Mouse (Mus musculus): ENCODE data around the gene Col6a4. TPM values are rescaled to one million over a fixed set of nuclear protein-coding genes. Genes with fewer than 3 reads are reported as not detected.

Gene Col6a4
- polyA plus RNA-seq, 1 experiment: 0.01 TPM

DNA sequence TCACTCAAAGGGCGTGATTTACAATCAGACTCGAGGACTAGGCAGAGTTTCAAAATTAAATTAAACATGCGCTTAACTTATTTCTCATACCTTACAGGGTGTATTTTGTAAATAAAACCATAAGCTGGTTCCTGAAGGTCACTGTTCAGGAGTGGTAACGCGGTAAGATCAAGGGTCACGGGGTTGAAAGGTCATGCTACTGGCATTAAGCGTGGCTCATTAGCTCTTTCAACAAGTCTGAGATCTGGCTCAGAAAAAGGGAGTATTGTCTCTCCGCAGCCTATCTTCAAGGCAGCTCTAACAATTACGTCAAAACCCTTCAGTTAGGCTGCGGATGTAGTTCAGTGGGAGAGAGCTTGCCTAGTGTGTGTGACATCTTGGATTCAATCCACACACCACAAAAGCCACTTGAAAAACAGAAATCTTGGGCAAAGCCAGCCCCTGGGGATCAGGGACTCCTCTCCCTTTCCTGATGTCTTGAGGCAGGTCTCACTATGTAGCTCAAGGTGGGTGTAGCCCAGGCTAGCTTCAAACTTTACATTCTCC lies 41.2 kb upstream of the Col6a4 start:
- Histone ChIP-seq H3K4me3 (no peak overlapping the region), H3K79me2 (ENCODE audit: control insufficient read depth, insufficient read depth) (no peaks in the 10 kb centered on the region), H3K27me3 (ENCODE audit: control insufficient read depth, insufficient read depth, insufficient read length) (peaks cover 17% of the 10 kb centered on the region), H3K4me2 (ENCODE audit: low read depth) (no peak overlapping the region), H3ac (ENCODE audit: control insufficient read depth, insufficient read length) (no peak overlapping the region), H3K36me3 (ENCODE audit: control insufficient read depth, insufficient read depth) (no peaks in the 10 kb centered on the region)
- TF ChIP-seq MYOD1 (IDR thresholded peaks at IDR 0.05; ENCODE audit: control insufficient read depth in 1 of 3, insufficient read length in 2 of 3, low read depth in 2 of 3) (no peak), TCF12 (IDR thresholded peaks at IDR 0.05; ENCODE audit: insufficient read depth, poor library complexity, severe bottlenecking) (no peak), USF1 (IDR thresholded peaks at IDR 0.05; ENCODE audit: low read depth) (no peak), MAX (IDR thresholded peaks at IDR 0.05; ENCODE audit: low read depth) (no peak), E2F4 (IDR thresholded peaks at IDR 0.05; ENCODE audit: insufficient read depth) (no peak), POLR2AphosphoS2 (IDR thresholded peaks at IDR 0.05; ENCODE audit: insufficient read length, low read depth) (no peak), REST (IDR thresholded peaks at IDR 0.05; ENCODE audit: insufficient read depth, insufficient read length) (no peak), TCF3 (IDR thresholded peaks at IDR 0.05; ENCODE audit: insufficient read length, low read depth) (no peak), POLR2A (IDR thresholded peaks at IDR 0.05; ENCODE audit: insufficient read length, low read depth) (no peak), MYOG (IDR thresholded peaks at IDR 0.05; ENCODE audit: control insufficient read depth in 1 of 3, insufficient read depth in 1 of 3, insufficient read length in 2 of 3, low read depth in 2 of 3) (no peak), SRF (IDR thresholded peaks at IDR 0.05; ENCODE audit: control insufficient read depth, insufficient read length, low read depth) (no peak), CEBPB (IDR thresholded peaks at IDR 0.05; ENCODE audit: insufficient read depth, poor library complexity, severe bottlenecking) (no peak)

DNA sequence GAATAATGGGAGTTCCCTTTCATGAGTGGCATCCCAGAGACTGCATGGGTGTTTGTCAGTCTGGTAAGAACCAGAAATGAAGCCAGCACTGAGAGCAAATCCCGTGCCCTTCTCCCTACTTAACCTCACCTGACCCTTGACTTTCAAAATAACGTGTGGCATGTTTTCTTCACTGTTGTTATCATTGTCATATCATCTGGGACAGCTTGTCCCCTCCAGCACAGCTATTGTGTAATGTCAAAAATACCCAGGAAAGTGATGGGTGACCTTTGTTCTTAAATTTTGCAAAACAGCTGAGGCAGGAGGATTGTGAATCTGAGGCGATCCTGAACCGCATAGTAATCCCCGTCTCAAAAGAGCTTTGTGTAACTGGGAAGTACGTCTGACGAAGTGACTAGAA lies 33.7 kb upstream of the Col6a4 start:
- Histone ChIP-seq H3K4me2 (ENCODE audit: low read depth) (no peak overlapping the region), H3ac (ENCODE audit: control insufficient read depth, insufficient read length) (no peak overlapping the region), H3K4me3 (no peak overlapping the region), H3K36me3 (ENCODE audit: control insufficient read depth, insufficient read depth) (no peaks in the 10 kb centered on the region), H3K79me2 (ENCODE audit: control insufficient read depth, insufficient read depth) (no peaks in the 10 kb centered on the region), H3K27me3 (ENCODE audit: control insufficient read depth, insufficient read depth, insufficient read length) (no peaks in the 10 kb centered on the region)
- TF ChIP-seq CEBPB (IDR thresholded peaks at IDR 0.05; ENCODE audit: insufficient read depth, poor library complexity, severe bottlenecking): no peak
- TF ChIP-seq TCF3 (IDR thresholded peaks at IDR 0.05; ENCODE audit: insufficient read length, low read depth): no peak
- no peak for TF ChIP-seq REST (IDR thresholded peaks at IDR 0.05; ENCODE audit: insufficient read depth, insufficient read length)
- TF ChIP-seq MYOD1 (IDR thresholded peaks at IDR 0.05; ENCODE audit: control insufficient read depth in 1 of 3, insufficient read length in 2 of 3, low read depth in 2 of 3): no peak
- TF ChIP-seq MYOG (IDR thresholded peaks at IDR 0.05; ENCODE audit: control insufficient read depth in 1 of 3, insufficient read depth in 1 of 3, insufficient read length in 2 of 3, low read depth in 2 of 3): no peak
- no peak for TF ChIP-seq MAX (IDR thresholded peaks at IDR 0.05; ENCODE audit: low read depth)

DNA sequence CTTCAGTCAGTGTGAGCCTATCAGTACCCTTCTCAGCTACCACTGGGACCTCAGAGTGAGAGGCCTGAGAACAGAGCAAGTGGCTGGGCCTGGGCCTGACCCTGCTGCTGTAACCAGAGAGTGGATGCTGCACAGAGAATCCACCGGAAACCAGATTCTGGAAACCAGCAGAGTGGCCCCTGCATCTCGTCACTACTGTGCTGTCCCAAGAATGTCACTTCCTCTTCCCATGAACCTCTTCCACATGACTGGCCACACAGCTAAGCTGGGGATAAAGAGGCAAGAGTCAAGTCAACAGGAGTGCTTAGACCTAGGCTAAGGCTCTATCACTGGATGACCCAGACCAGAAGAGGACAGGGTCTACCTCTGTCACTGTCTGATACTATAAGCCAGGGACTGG lies 32.5 kb upstream of the Col6a4 start:
- Histone ChIP-seq H3ac (ENCODE audit: control insufficient read depth, insufficient read length) (no peak overlapping the region), H3K4me3 (no peak overlapping the region), H3K27me3 (ENCODE audit: control insufficient read depth, insufficient read depth, insufficient read length) (no peaks in the 10 kb centered on the region), H3K4me2 (ENCODE audit: low read depth) (no peak overlapping the region), H3K79me2 (ENCODE audit: control insufficient read depth, insufficient read depth) (no peaks in the 10 kb centered on the region), H3K36me3 (ENCODE audit: control insufficient read depth, insufficient read depth) (no peaks in the 10 kb centered on the region)
- TF ChIP-seq TCF3 (IDR thresholded peaks at IDR 0.05; ENCODE audit: insufficient read length, low read depth): no peak
- TF ChIP-seq MYOG (IDR thresholded peaks at IDR 0.05; ENCODE audit: control insufficient read depth in 1 of 3, insufficient read depth in 1 of 3, insufficient read length in 2 of 3, low read depth in 2 of 3): no peak
- no peak for TF ChIP-seq REST (IDR thresholded peaks at IDR 0.05; ENCODE audit: insufficient read depth, insufficient read length)
- no peak for TF ChIP-seq POLR2A (IDR thresholded peaks at IDR 0.05; ENCODE audit: insufficient read length, low read depth)
- TF ChIP-seq USF1 (IDR thresholded peaks at IDR 0.05; ENCODE audit: low read depth): no peak
- TF ChIP-seq E2F4 (IDR thresholded peaks at IDR 0.05; ENCODE audit: insufficient read depth): no peak
- TF ChIP-seq TCF12 (IDR thresholded peaks at IDR 0.05; ENCODE audit: insufficient read depth, poor library complexity, severe bottlenecking): no peak
- no peak for TF ChIP-seq SRF (IDR thresholded peaks at IDR 0.05; ENCODE audit: control insufficient read depth, insufficient read length, low read depth)
- no peak for TF ChIP-seq CEBPB (IDR thresholded peaks at IDR 0.05; ENCODE audit: insufficient read depth, poor library complexity, severe bottlenecking)
- TF ChIP-seq MAX (IDR thresholded peaks at IDR 0.05; ENCODE audit: low read depth): no peak
- TF ChIP-seq MYOD1 (IDR thresholded peaks at IDR 0.05; ENCODE audit: control insufficient read depth in 1 of 3, insufficient read length in 2 of 3, low read depth in 2 of 3): no peak
- no peak for TF ChIP-seq POLR2AphosphoS2 (IDR thresholded peaks at IDR 0.05; ENCODE audit: insufficient read length, low read depth)

GRCm38 (mm10) chr9:106126786-106127251 lies 30.2 kb upstream of the Col6a4 start:
- no peak overlapping the region for H3K4me2 ChIP-seq (ENCODE audit: low read depth)
- TF ChIP-seq MAX (IDR thresholded peaks at IDR 0.05; ENCODE audit: low read depth): no peak
- no peak for TF ChIP-seq MYOG (IDR thresholded peaks at IDR 0.05; ENCODE audit: control insufficient read depth in 1 of 3, insufficient read depth in 1 of 3, insufficient read length in 2 of 3, low read depth in 2 of 3)
- no peaks in the 10 kb centered on the region for H3K79me2 ChIP-seq (ENCODE audit: control insufficient read depth, insufficient read depth)
- no peaks in the 10 kb centered on the region for H3K27me3 ChIP-seq (ENCODE audit: control insufficient read depth, insufficient read depth, insufficient read length)
- H3K36me3 ChIP-seq (ENCODE audit: control insufficient read depth, insufficient read depth): no peaks in the 10 kb centered on the region
- H3ac ChIP-seq (ENCODE audit: control insufficient read depth, insufficient read length): no peak overlapping the region
- H3K4me3 ChIP-seq: no peak overlapping the region

GRCm38 (mm10) chr9:106123599-106123998 lies 27.0 kb upstream of the Col6a4 start:
- H3K79me2 ChIP-seq (ENCODE audit: control insufficient read depth, insufficient read depth): no peaks in the 10 kb centered on the region
- no peaks in the 10 kb centered on the region for H3K36me3 ChIP-seq (ENCODE audit: control insufficient read depth, insufficient read depth)
- TF ChIP-seq MAX (IDR thresholded peaks at IDR 0.05; ENCODE audit: low read depth) (no peak), SRF (IDR thresholded peaks at IDR 0.05; ENCODE audit: control insufficient read depth, insufficient read length, low read depth) (no peak), TCF12 (IDR thresholded peaks at IDR 0.05; ENCODE audit: insufficient read depth, poor library complexity, severe bottlenecking) (no peak), MYOD1 (IDR thresholded peaks at IDR 0.05; ENCODE audit: control insufficient read depth in 1 of 3, insufficient read length in 2 of 3, low read depth in 2 of 3) (no peak), E2F4 (IDR thresholded peaks at IDR 0.05; ENCODE audit: insufficient read depth) (no peak), MYOG (IDR thresholded peaks at IDR 0.05; ENCODE audit: control insufficient read depth in 1 of 3, insufficient read depth in 1 of 3, insufficient read length in 2 of 3, low read depth in 2 of 3) (no peak), POLR2AphosphoS2 (IDR thresholded peaks at IDR 0.05; ENCODE audit: insufficient read length, low read depth) (no peak), POLR2A (IDR thresholded peaks at IDR 0.05; ENCODE audit: insufficient read length, low read depth) (no peak), CEBPB (IDR thresholded peaks at IDR 0.05; ENCODE audit: insufficient read depth, poor library complexity, severe bottlenecking) (no peak), REST (IDR thresholded peaks at IDR 0.05; ENCODE audit: insufficient read depth, insufficient read length) (no peak), USF1 (IDR thresholded peaks at IDR 0.05; ENCODE audit: low read depth) (no peak), TCF3 (IDR thresholded peaks at IDR 0.05; ENCODE audit: insufficient read length, low read depth) (no peak)

More at GRCm38 (mm10) chr9:106123599-106123998, 27.0 kb upstream of the Col6a4 start:
- no peak overlapping the region for H3K4me2 ChIP-seq (ENCODE audit: low read depth)
- no peak overlapping the region for H3ac ChIP-seq (ENCODE audit: control insufficient read depth, insufficient read length)
- H3K27me3 ChIP-seq (ENCODE audit: control insufficient read depth, insufficient read depth, insufficient read length): no peaks in the 10 kb centered on the region
- no peak overlapping the region for H3K4me3 ChIP-seq
